8 mouse cellular contexts compared by ENCODE assay signal in genomic region chr5:113179843-113180682, GRCm38 (mm10). TPM values are rescaled to one million over a fixed set of nuclear protein-coding genes. Genes with fewer than 3 reads are reported as not detected.
A peak's percentile ranks its signal among the peaks of the same experiment; 100 is the strongest.
DNase-seq lines count a peak whose midpoint lies in the region; ATAC-seq lines count a peak whose summit lies in the region.

No protein-coding gene starts in this region.

- H3K4me2 ChIP-seq in intestine, embryonic 14.5 days (ENCODE audit: low read length), result peak overlapping the region; percentile 49

- H3K4me1 ChIP-seq in intestine, embryonic 14.5 days (replicated peaks; ENCODE audit: control insufficient read depth, insufficient read depth, low read length), result peaks cover 11% of the 10 kb centered on the region; the same call in 1 of the 2 replicates

- 2% methylated on average over 28 of the region's 30 CpGs for WGBS in intestine, embryonic 14.5 days

- no peaks in the 10 kb centered on the region for H3K36me3 ChIP-seq in intestine, embryonic 14.5 days (ENCODE audit: control insufficient read depth, insufficient read depth, low read length)

- ATAC-seq in intestine, embryonic 14.5 days (replicated peaks; ENCODE audit: low FRiP score, low TSS enrichment, low read depth), result peak; percentile 74
- ATAC-seq in megakaryocyte progenitor cell, adult 5-6 weeks (replicated peaks; ENCODE audit: poor library complexity), result peak; percentile 80

- DNase-seq in adrenal gland, adult 2 months, result peak; percentile 88
- DNase-seq in embryo, embryonic 11 days, result peak; percentile 93
- DNase-seq in gastrocnemius, postnatal 25 days, result peak; percentile 86
- peak; percentile 97 for DNase-seq in intestine, embryonic 14.5 days (ENCODE audit: low spot score)
- DNase-seq in left cerebral cortex, postnatal 10 days (ENCODE audit: extremely low spot score in 1 of 2, low spot score in 2 of 2), result peak; percentile 80 to 92
- peak; percentile 90 for DNase-seq in right cerebral cortex, postnatal 14 days
- peak; percentile 86 to 93 for DNase-seq in urinary bladder, postnatal 4 days (ENCODE audit: low spot score in 2 of 2)

- H3K4me3 ChIP-seq in intestine, embryonic 14.5 days (ENCODE audit: low read depth, low read length), result peak overlapping the region; percentile 28

- intact Hi-C loops in left cerebral cortex, postnatal 10 days (cut with DNase I), result loop anchor here (2.0 kb wide), 1 partner anchor 41 kb away; the partner anchor contains the start of gene 2900026A02Rik

- peak overlapping the region; percentile 36; the same call in 1 of the 2 replicates for H3K9ac ChIP-seq in intestine, embryonic 14.5 days (ENCODE audit: low read length)

- H3K9me3 ChIP-seq in intestine, embryonic 14.5 days (ENCODE audit: control insufficient read depth, low read length), result no peaks in the 10 kb centered on the region

- H3K27me3 ChIP-seq in intestine, embryonic 14.5 days (replicated peaks; ENCODE audit: control insufficient read depth, insufficient read depth, low read length), result no peaks in the 10 kb centered on the region

- H3K27ac ChIP-seq in intestine, embryonic 14.5 days (ENCODE audit: low read depth), result peak overlapping the region; percentile 87

RNA-seq across cellular contexts. Expression of gene 2900026A02Rik, which starts 41.0 kb away (rescaled TPM):
- 10 to 100 TPM; 11.5 to 17.8 TPM for total RNA-seq in adrenal gland, adult 2 months (2021)
- polyA plus RNA-seq in adrenal gland, adult 2 months (2012; rRNA removed), result 11.0 and 12.4 TPM in 2 replicates
- total RNA-seq in gastrocnemius, postnatal 25 days (2021), result 10 to 100 TPM; 25.7 to 28.0 TPM
- polyA plus RNA-seq in intestine, embryonic 14.5 days (2014; fragmentation: Nextera tagmentation; extraction: Ambion mirVana), result 6.9 TPM in 2 replicates
- total RNA-seq in left cerebral cortex, postnatal 10 days (2021), result 10 to 100 TPM; 63.4 to 65.6 TPM
- total RNA-seq in megakaryocyte progenitor cell, adult 5-6 weeks (2015), result 1.6 and 2.7 TPM in 2 replicates
- total RNA-seq in megakaryocyte progenitor cell, adult 5-6 weeks (2017), result 1.3 and 2.0 TPM in 2 replicates

RNA-seq across cellular contexts. Expression of gene Tmem211, which starts 46.6 kb away (rescaled TPM):
- total RNA-seq in adrenal gland, adult 2 months (2021), result not detected
- not detected in 2 replicates for polyA plus RNA-seq in adrenal gland, adult 2 months (2012; rRNA removed)
- total RNA-seq in gastrocnemius, postnatal 25 days (2021), result not detected
- not detected in 2 replicates for polyA plus RNA-seq in intestine, embryonic 14.5 days (2014; fragmentation: Nextera tagmentation; extraction: Ambion mirVana)
- not detected for total RNA-seq in left cerebral cortex, postnatal 10 days (2021)
- not detected in 2 replicates for total RNA-seq in megakaryocyte progenitor cell, adult 5-6 weeks (2015)
- not detected in 2 replicates for total RNA-seq in megakaryocyte progenitor cell, adult 5-6 weeks (2017)

Comparison
In these comparisons a context has a peak if more than half of its experiments do, and no peak if none do; other contexts are left out.
1. Peak in every context shown above with its lines: DNase-seq, ATAC-seq, H3K4me3 ChIP-seq and H3K27ac ChIP-seq.